ENCODE assay signal across 12 mouse cellular contexts in genomic region chr4:8413307-8413706, GRCm38 (mm10).
"Had no signal": no experiment of that assay in that cellular context is flagged by ENCODE, and none has a peak within 500 bp of the region (broad histone marks: within the 10 kb centered on the region; RNA-seq: fewer than 3 reads in every experiment).

No protein-coding gene starts in this region.

- H3K27me3 ChIP-seq: midbrain, embryonic 12.5 days; neural tube, embryonic 12.5 days had no signal

- DNase-seq: lung, adult 18-20 months; lung, embryonic 14.5 days; lung, postnatal 10 days; lung, postnatal 4 days; midbrain, embryonic 14.5 days; right cerebral cortex, postnatal 14 days; thymus, adult 2 months; thymus, postnatal 25 days; thymus, postnatal 4 days had no signal

- H3K36me3 ChIP-seq: midbrain, embryonic 10.5 days; midbrain, embryonic 12.5 days; neural tube, embryonic 12.5 days had no signal

- H3K4me3 ChIP-seq: midbrain, embryonic 10.5 days; midbrain, embryonic 12.5 days; neural tube, embryonic 12.5 days had no signal
